Mouse (Mus musculus) E14TG2a.4 (cell line): Measurements from ENCODE around the gene Cnot1.

ENCODE experiments used
- CTCF ChIP-seq: conservative IDR thresholded peaks from 2 replicates; pipeline ENCODE4 v1.5.1; 2014; ENCODE audit warnings: low read length
- POU5F1 ChIP-seq: IDR thresholded peaks from 2 replicates; pipeline ENCODE4 v1.6.1; 2014; ENCODE audit warnings: low read length, borderline replicate concordance

DNA sequence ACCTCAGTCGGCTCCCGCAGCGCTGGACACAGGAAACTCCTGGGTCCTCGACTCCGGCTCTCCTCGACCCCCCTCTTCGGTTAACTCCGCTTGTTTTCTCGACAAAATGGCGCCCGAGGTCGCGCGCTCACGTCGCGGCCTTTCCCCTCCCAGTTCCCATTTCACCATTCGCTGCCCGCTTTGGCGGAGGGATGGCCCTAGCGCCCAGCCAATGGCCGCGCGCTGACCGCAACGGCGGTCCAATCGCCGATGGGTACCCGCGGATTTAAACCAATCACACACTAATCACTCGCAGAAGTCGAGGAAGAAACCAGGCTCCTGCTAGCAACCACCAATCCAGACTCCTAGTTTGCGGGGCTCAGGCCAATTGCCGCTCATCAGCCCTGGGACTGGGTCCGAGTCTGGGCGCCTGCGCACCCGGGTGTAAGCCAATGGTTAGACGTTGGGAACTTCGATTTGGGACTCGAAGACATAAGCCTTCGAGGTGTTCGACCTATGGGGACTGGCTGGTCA, at the start of gene Cnot1:
- TF ChIP-seq CTCF (no peak), POU5F1 (no peak)
